Mouse (Mus musculus): Measurements from ENCODE around the gene Rab39.

- no peak for TF ChIP-seq CTCF (IDR thresholded peaks at IDR 0.05; ENCODE audit: extremely low read depth, insufficient read depth, insufficient read length, insufficient replicate concordance)
- TF ChIP-seq POLR2A (IDR thresholded peaks at IDR 0.05; ENCODE audit: low read depth, low read length) = no peak
Observed at GRCm38 (mm10) chr9:53740829-53741404, 34.9 kb upstream of the Rab39 start.
